In the genomic region with DNA sequence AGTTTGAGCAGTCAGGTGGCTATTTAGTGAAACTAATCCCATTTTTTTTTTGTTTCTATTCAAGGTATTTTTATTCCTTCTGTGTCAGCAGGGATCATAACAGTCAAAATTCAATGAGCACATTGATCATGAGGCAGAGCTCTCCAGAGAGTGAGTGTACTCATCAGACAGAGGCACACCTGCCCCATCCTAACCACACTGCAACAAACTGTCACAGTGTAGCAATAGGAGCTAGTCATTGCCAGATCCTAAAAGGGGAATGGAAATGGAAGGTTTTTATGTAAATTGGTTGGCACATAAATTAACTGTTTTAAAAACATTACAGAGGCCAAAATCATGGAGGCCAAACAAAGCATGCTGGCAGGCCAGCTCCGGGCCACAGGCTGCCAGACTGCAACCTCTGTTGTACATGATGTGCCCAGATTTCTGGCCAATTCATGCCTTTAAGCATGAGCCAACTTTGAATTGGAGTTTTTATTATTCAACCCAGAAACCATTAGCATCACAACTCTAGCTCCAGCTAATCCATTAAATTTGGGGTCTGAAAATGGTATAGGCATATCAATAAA, we compare ENCODE assay signal across 15 mouse cellular contexts.
DNase-seq lines count a peak whose midpoint lies in the region; ATAC-seq lines count a peak whose summit lies in the region.
"Had no signal": no experiment of that assay in that cellular context is flagged by ENCODE, and none has a peak within 500 bp of the region (broad histone marks: within the 10 kb centered on the region; RNA-seq: fewer than 3 reads in every experiment).

No protein-coding gene starts in this region.

- no peaks in the 10 kb centered on the region for H3K4me1 ChIP-seq in hindbrain, embryonic 14.5 days (replicated peaks; ENCODE audit: control insufficient read depth, insufficient read depth, low read length)
- H3K4me1 ChIP-seq in hindbrain, embryonic 10.5 days (replicated peaks) = no peaks in the 10 kb centered on the region
- no peaks in the 10 kb centered on the region for H3K4me1 ChIP-seq in midbrain, embryonic 15.5 days
- H3K4me1 ChIP-seq in midbrain, embryonic 13.5 days (replicated peaks) = no peaks in the 10 kb centered on the region
- H3K4me1 ChIP-seq in forebrain, embryonic 16.5 days (replicated peaks; ENCODE audit: control insufficient read depth, insufficient read depth, low read length) = no peaks in the 10 kb centered on the region
- H3K4me1 ChIP-seq: liver, embryonic 13.5 days; megakaryocyte, embryonic 14.5 days had no signal

- no peak overlapping the region for H3K4me3 ChIP-seq in hindbrain, embryonic 14.5 days (replicated peaks; ENCODE audit: low read length)
- no peak overlapping the region for H3K4me3 ChIP-seq in hindbrain, embryonic 10.5 days
- H3K4me3 ChIP-seq in midbrain, embryonic 15.5 days = no peak overlapping the region
- no peak overlapping the region for H3K4me3 ChIP-seq in midbrain, embryonic 13.5 days (replicated peaks)
- H3K4me3 ChIP-seq in forebrain, embryonic 16.5 days (replicated peaks; ENCODE audit: low read length) = no peak overlapping the region
- H3K4me3 ChIP-seq: liver, embryonic 13.5 days; megakaryocyte, embryonic 14.5 days had no signal

- no peak overlapping the region for H3K4me2 ChIP-seq in hindbrain, embryonic 14.5 days (replicated peaks)
- H3K4me2 ChIP-seq in midbrain, embryonic 15.5 days = no peak overlapping the region
- H3K4me2 ChIP-seq in midbrain, embryonic 13.5 days (replicated peaks) = no peak overlapping the region
- H3K4me2 ChIP-seq in forebrain, embryonic 16.5 days (ENCODE audit: low read length) = no peak overlapping the region
- H3K4me2 ChIP-seq: liver, embryonic 13.5 days had no signal

- no peaks in the 10 kb centered on the region for H3K9me3 ChIP-seq in hindbrain, embryonic 14.5 days (ENCODE audit: control insufficient read depth, low read length)
- no peaks in the 10 kb centered on the region for H3K9me3 ChIP-seq in hindbrain, embryonic 10.5 days
- H3K9me3 ChIP-seq in midbrain, embryonic 15.5 days = no peaks in the 10 kb centered on the region
- H3K9me3 ChIP-seq in midbrain, embryonic 13.5 days = no peaks in the 10 kb centered on the region
- no peaks in the 10 kb centered on the region for H3K9me3 ChIP-seq in forebrain, embryonic 16.5 days (ENCODE audit: control insufficient read depth, low read length)
- H3K9me3 ChIP-seq: liver, embryonic 13.5 days; megakaryocyte, embryonic 14.5 days had no signal

- H3K36me3 ChIP-seq in hindbrain, embryonic 14.5 days (replicated peaks; ENCODE audit: control insufficient read depth, insufficient read depth) = no peaks in the 10 kb centered on the region
- no peaks in the 10 kb centered on the region for H3K36me3 ChIP-seq in hindbrain, embryonic 10.5 days
- H3K36me3 ChIP-seq in midbrain, embryonic 15.5 days (replicated peaks) = no peaks in the 10 kb centered on the region
- H3K36me3 ChIP-seq in midbrain, embryonic 13.5 days = no peaks in the 10 kb centered on the region
- H3K36me3 ChIP-seq in forebrain, embryonic 16.5 days (ENCODE audit: control insufficient read depth, insufficient read depth) = no peaks in the 10 kb centered on the region
- H3K36me3 ChIP-seq: liver, embryonic 13.5 days had no signal

- DNase-seq in hindbrain, embryonic 14.5 days (ENCODE audit: low spot score) = no peak
- DNase-seq in hindbrain, embryonic 10.5 days (ENCODE audit: low spot score) = no peak
- peak; percentile 41 to 87 for DNase-seq in layer of hippocampus, postnatal 14 days (ENCODE audit: low spot score in 2 of 2)
- DNase-seq in kidney, postnatal 36 days = no peak
- DNase-seq: adrenal gland, adult 2 months; embryo, embryonic 11 days; kidney, adult 8-10 months; kidney, postnatal 4 days; liver, embryonic 13.5 days; thymus, adult 18-20 months had no signal

- no peak overlapping the region for H3K9ac ChIP-seq in hindbrain, embryonic 14.5 days
- H3K9ac ChIP-seq in midbrain, embryonic 15.5 days = no peak overlapping the region
- H3K9ac ChIP-seq in midbrain, embryonic 13.5 days (replicated peaks) = no peak overlapping the region
- no peak overlapping the region for H3K9ac ChIP-seq in forebrain, embryonic 16.5 days (replicated peaks; ENCODE audit: low read depth, low read length)
- H3K9ac ChIP-seq: liver, embryonic 13.5 days had no signal

- H3K27me3 ChIP-seq in hindbrain, embryonic 14.5 days (ENCODE audit: control insufficient read depth, insufficient read depth, low read length) = no peaks in the 10 kb centered on the region
- H3K27me3 ChIP-seq in hindbrain, embryonic 10.5 days (ENCODE audit: insufficient read depth, poor library complexity, severe bottlenecking) = no peaks in the 10 kb centered on the region
- H3K27me3 ChIP-seq in midbrain, embryonic 15.5 days (replicated peaks) = no peaks in the 10 kb centered on the region
- H3K27me3 ChIP-seq in midbrain, embryonic 13.5 days = no peaks in the 10 kb centered on the region
- no peaks in the 10 kb centered on the region for H3K27me3 ChIP-seq in forebrain, embryonic 16.5 days (replicated peaks; ENCODE audit: control insufficient read depth, insufficient read depth, low read length)
- H3K27me3 ChIP-seq: liver, embryonic 13.5 days; megakaryocyte, embryonic 14.5 days had no signal

- H3K27ac ChIP-seq in hindbrain, embryonic 14.5 days = no peak overlapping the region
- H3K27ac ChIP-seq in hindbrain, embryonic 10.5 days = no peak overlapping the region
- H3K27ac ChIP-seq in midbrain, embryonic 15.5 days = no peak overlapping the region
- H3K27ac ChIP-seq in midbrain, embryonic 13.5 days = no peak overlapping the region
- H3K27ac ChIP-seq in forebrain, embryonic 16.5 days (ENCODE audit: low read length) = no peak overlapping the region
- H3K27ac ChIP-seq: liver, embryonic 13.5 days had no signal

- peak; percentile 74; the same call in 1 of the 2 replicates for ATAC-seq in hindbrain, embryonic 14.5 days (ENCODE audit: low FRiP score)
- peak; percentile 71 for ATAC-seq in midbrain, embryonic 15.5 days (replicated peaks)
- no peak for ATAC-seq in midbrain, embryonic 13.5 days
- peak; percentile 97 for ATAC-seq in forebrain, embryonic 16.5 days
- ATAC-seq: CD4-positive, CD25-positive, alpha-beta regulatory T cell, adult 4 months had no signal

- 70% methylated on average over 1 of the region's 1 CpGs for WGBS in hindbrain, embryonic 14.5 days
- 85% methylated on average over 1 of the region's 1 CpGs for WGBS in hindbrain, embryonic 10.5 days
- 71% methylated on average over 1 of the region's 1 CpGs for WGBS in midbrain, embryonic 15.5 days
- WGBS in midbrain, embryonic 13.5 days = 64% methylated on average over 1 of the region's 1 CpGs
- 20% methylated on average over 1 of the region's 1 CpGs for WGBS in forebrain, embryonic 16.5 days

Comparison
In these comparisons a context has a peak if more than half of its experiments do, and no peak if none do; other contexts are left out.
1. DNase-seq: peak in layer of hippocampus, postnatal 14 days (2 of 2); none in hindbrain, embryonic 14.5 days (single experiment), hindbrain, embryonic 10.5 days (single experiment) and kidney, postnatal 36 days (0 of 2).